Mouse (Mus musculus) heart, adult 18-20 months (tissue): ENCODE measurements at regions not wholly inside any gene's neighbourhood (a gene's known extent, or its start where the extent isn't known, plus 50 kb on each side); places are given as distances from the start of the nearest gene placed in this dataset.

Experiments used
- DNase-seq, 2 experiments: peaks; one replicate each; pipeline ENCODE4 v3.0.0; 2021 to 2022; ENCODE audit warnings: mixed read lengths in 1 of 2

GRCm38 (mm10) chr3:17667016-17667415 is 281.2 kb upstream of the Cypt12 start:
- no peak for DNase-seq

DNA sequence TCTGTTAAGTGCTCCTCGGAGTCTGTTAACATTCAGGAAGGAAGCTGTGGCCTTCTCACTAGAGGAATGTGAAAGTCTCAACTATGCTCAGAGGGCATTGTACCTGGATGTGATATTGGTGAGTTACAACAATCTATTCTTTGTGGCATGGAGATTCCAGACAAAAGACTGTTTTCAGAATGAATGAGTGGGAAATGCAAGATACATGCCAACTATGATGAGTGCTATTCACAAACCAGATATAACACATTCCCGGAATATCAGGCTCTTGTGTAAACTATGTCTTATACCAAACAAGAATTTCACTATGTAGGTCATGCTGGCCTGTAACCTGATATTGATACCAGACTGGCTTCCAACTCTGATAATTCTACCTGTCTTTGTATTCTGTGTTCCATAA is 279.4 kb upstream of the Cypt12 start:
- DNase-seq, result no peak
